Mouse (Mus musculus) duodenum, adult 2 months (tissue): ENCODE results near the gene Olfr545. TPM values are rescaled to one million over a fixed set of nuclear protein-coding genes. Genes with fewer than 3 reads are reported as not detected.

ENCODE experiments used
- polyA plus RNA-seq: library from polyadenylated mRNA; depleted of rRNA; stranded (reverse); fragments of >200 nt; gene quantifications from 2 replicates; pipeline ENCODE4 v1.2.3, GENCODE M21; 2012; ENCODE audit warnings: low replicate concordance; rRNA removed

The Olfr545 gene
- not detected in 2 replicates for polyA plus RNA-seq

DNA sequence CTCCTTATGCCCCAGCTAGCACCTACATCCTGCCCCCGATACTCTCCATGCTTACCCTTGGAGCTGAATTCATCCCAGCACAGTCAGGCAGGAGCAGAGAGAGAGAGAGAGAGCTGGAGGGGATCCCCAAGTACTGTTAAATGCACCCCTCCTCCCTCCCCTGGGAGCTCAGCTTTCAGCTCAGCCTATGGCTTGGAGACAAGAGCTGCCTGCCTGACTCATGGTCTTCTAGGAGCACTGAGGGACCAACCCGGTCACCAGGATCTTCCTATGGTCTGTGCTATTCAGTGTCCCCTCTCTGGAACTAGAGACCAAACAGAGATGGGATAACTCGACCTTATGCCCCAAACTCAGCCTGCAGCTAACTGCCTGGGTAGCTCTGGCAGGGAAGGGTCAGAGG is at the start of gene Olfr545:
Gene Olfr545, minus strand, starts transcription at position 101 of the 400 bp plus-strand sequence.

DNA sequence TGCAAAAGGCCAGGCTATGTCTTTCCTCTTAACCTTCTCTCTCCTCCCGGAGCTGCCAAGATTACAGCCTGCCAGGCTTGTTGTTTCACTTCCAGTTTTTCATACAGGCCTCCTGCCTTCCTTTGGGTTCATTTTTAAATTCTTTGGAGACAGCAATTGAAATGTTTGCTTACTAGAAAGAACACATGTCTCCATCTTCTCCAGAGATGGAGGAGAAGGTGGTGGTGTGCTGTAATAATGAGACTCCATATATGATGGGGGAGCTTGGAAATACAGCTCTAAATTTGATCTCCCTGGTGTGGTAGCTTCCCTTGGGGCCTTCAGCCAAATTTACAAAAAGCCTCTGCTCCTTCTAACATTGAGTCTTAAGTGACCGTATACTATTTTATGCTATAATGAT is 41.2 kb upstream of the Olfr545 start, which contains the start of gene Olfr548-ps1:
Gene Olfr548-ps1, plus strand, starts transcription at position 301 of the 400 bp plus-strand sequence.

DNA sequence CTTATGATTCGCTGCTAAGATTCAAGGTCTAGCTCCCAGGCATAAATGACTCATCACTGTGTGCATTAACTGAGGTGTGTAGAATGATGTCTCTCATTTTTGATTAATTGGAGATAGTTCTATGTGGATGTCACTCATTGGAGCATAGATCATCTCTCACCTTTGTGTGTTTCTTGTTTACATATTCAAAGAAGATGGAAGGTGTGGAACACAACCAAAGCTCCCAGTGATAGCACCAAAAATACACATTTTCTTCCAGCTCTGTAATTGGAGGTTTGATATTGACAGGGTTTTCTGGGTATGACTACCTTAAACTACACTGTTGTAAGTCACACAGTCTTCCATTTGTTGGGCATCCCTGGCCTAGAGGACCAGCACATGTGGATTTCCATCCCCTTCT is 35.1 kb upstream of the Olfr545 start, which contains the start of gene Olfr547:
Gene Olfr547, plus strand, starts transcription at position 301 of the 400 bp plus-strand sequence.

DNA sequence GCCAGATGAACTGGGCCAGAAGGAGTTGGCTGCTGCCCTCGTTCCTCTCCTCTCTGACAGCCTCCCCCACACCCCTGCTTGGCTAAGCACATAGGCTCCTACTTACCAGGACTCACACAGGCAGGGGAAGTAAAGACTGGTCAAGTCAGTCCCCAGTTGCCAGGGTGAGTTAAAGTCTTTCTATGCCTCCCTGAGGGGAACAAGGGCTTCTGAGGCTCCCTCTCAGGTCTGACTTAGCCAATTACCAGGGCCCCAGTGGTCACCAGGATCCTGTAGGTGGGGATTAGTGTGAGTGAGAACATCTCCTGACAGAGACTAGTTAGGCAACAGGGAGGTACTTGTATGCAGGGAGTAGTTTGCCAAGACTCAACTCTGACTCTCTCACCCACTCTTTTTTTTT is 11.2 kb downstream of the Olfr545 start, which contains the start of gene Olfr544:
Gene Olfr544, minus strand, starts transcription at position 153 of the 400 bp plus-strand sequence.

DNA sequence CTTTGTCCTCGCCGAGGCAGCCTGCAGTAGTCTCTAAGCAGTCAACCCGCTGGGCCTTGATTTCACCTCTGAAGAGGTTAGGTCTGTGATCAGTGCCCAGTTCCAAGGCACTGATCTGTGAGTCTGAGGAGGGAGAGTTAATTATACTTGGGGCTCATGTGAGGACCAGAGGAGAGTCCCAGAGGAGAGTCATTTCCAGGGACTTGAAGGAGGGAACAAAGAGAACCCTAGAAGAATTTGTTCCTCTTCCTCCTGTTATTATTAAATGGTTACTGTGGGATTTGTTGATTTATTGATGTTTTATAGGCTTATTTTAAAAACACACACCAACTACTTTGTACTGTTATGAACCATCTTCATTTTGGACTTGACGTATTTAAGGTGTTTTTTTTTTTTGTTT is 17.8 kb downstream of the Olfr545 start, which contains the start of gene Olfr543:
Gene Olfr543, minus strand, starts transcription at position 101 of the 400 bp plus-strand sequence.

DNA sequence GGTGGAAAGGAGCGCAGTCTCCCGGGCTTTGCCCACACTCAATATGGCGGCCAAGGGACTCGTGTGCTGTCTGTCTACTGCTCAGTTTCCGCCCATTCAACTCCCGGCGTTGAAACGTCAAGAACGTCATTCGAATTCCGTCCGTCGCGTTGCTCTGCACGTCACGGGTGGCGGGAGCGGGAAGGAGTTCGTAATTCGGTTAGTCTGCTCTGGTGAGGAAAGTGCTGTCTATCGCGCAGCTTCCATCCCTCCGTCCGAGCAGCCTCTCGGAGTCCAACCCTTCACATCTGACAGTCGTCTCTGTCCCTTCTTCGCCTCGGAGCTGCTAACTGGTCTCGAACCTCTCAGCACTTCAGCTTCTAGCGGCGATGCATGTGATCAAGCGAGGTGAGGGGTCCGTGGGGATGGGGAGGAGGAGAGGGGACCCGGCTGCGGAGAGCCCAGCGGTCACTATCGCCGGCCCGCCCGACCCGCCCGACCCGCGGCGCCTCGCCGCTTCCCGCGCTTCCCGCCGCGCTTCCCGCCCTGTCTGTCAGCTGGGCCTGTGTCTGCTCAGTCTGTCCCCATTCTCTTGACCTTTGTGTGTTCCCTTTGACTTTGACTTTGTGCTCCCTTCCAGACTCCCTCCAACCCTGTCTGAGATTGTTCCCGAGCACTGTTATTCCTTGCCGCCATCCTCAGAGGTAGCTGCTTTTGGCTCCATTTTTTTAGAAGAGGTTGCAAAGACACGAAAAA is 57.5 kb downstream of the Olfr545 start, which contains the start of gene Rrm1:
Gene Rrm1, plus strand, starts transcription at position 39 of the 735 bp plus-strand sequence.

Other genes with a start within 250 kb of the Olfr545 start
- gene Rhog, start 243.5 kb downstream of the Olfr545 start, polyA plus RNA-seq, result 77.3 and 164 TPM in 2 replicates
- gene Stim1, start 231.8 kb downstream of the Olfr545 start, polyA plus RNA-seq, result 18.6 and 28.7 TPM in 2 replicates
- gene Rrm1, start 57.9 kb downstream of the Olfr545 start, polyA plus RNA-seq, result 1.7 and 4.7 TPM in 2 replicates
- not detected in 2 replicates for gene Olfr543, start 17.9 kb downstream of the Olfr545 start, polyA plus RNA-seq
- gene Olfr544, start 11.3 kb downstream of the Olfr545 start, polyA plus RNA-seq, result not detected in 2 replicates
- gene Olfr547, start 35.2 kb upstream of the Olfr545 start, polyA plus RNA-seq, result not detected in 2 replicates
- not detected in 2 replicates for gene Olfr548-ps1, start 41.3 kb upstream of the Olfr545 start, polyA plus RNA-seq
- gene Olfr549, start 50.3 kb upstream of the Olfr545 start, polyA plus RNA-seq, result not detected in 2 replicates
- gene Trim21, start 65.9 kb upstream of the Olfr545 start, polyA plus RNA-seq, result 1.1 and 1.4 TPM in 2 replicates
- not detected in 2 replicates for gene Olfr550, start 71.9 kb upstream of the Olfr545 start, polyA plus RNA-seq
- gene Olfr551, start 92.3 kb upstream of the Olfr545 start, polyA plus RNA-seq, result not detected in 2 replicates
- gene Olfr552, start 98.2 kb upstream of the Olfr545 start, polyA plus RNA-seq, result not detected in 2 replicates
- not detected in 2 replicates for gene Olfr553, start 118.6 kb upstream of the Olfr545 start, polyA plus RNA-seq
- gene Olfr554, start 138.9 kb upstream of the Olfr545 start, polyA plus RNA-seq, result not detected in 2 replicates
- gene Olfr555, start 159.2 kb upstream of the Olfr545 start, polyA plus RNA-seq, result not detected in 2 replicates
- not detected in 2 replicates for gene Olfr556, start 165.3 kb upstream of the Olfr545 start, polyA plus RNA-seq
- 1.7 and 3.0 TPM in 2 replicates for gene Trim68, start 187.8 kb upstream of the Olfr545 start, polyA plus RNA-seq
- gene Olfr557, start 196.3 kb upstream of the Olfr545 start, polyA plus RNA-seq, result not detected in 2 replicates
- gene Olfr558, start 202.6 kb upstream of the Olfr545 start, polyA plus RNA-seq, result 0.07 and 0.09 TPM in 2 replicates
- not detected in 2 replicates for gene Olfr33, start 219.5 kb upstream of the Olfr545 start, polyA plus RNA-seq
- gene Olfr559, start 227.9 kb upstream of the Olfr545 start, polyA plus RNA-seq, result not detected in 2 replicates